Mouse (Mus musculus): ENCODE measurements around the gene Mrtfa. TPM values are rescaled to one million over a fixed set of nuclear protein-coding genes. Genes with fewer than 3 reads are reported as not detected.

Mrtfa gene
- polyA plus RNA-seq, 1 experiment from 2014 or later, result 30.2 TPM

- no peak overlapping the region for H3K4me3 ChIP-seq
- ATAC-seq (ENCODE audit: low FRiP score, low read depth), result no peak
- no peak overlapping the region for H3K27ac ChIP-seq
- no peaks in the 10 kb centered on the region for H3K27me3 ChIP-seq (replicated peaks)
- no peaks in the 10 kb centered on the region for H3K9me3 ChIP-seq
- no peak overlapping the region for H3K4me2 ChIP-seq (replicated peaks)
- peaks cover 3% of the 10 kb centered on the region; the same call in 1 of the 2 replicates for H3K4me1 ChIP-seq
- no peak overlapping the region for H3K9ac ChIP-seq
- WGBS, result 32% methylated on average over 6 of the region's 6 CpGs
- no peaks in the 10 kb centered on the region for H3K36me3 ChIP-seq
Observed at GRCm38 (mm10) chr15:81137298-81137697, 53.3 kb downstream of the Mrtfa start.

GRCm38 (mm10) chr15:81133781-81134180 is 56.8 kb downstream of the Mrtfa start:
- Histone ChIP-seq H3K27ac (no peak overlapping the region), H3K4me1 (no peaks in the 10 kb centered on the region), H3K9me3 (no peaks in the 10 kb centered on the region), H3K4me3 (no peak overlapping the region), H3K4me2 (replicated peaks) (no peak overlapping the region), H3K36me3 (no peaks in the 10 kb centered on the region), H3K27me3 (replicated peaks) (no peaks in the 10 kb centered on the region), H3K9ac (no peak overlapping the region)
- 94% methylated on average over 2 of the region's 2 CpGs for WGBS
- no peak for ATAC-seq (ENCODE audit: low FRiP score, low read depth)

GRCm38 (mm10) chr15:81131152-81131551 is 59.4 kb downstream of the Mrtfa start:
- H3K27me3 ChIP-seq (replicated peaks), result no peaks in the 10 kb centered on the region
- H3K4me2 ChIP-seq (replicated peaks), result no peak overlapping the region
- H3K27ac ChIP-seq, result no peak overlapping the region
- H3K9ac ChIP-seq, result no peak overlapping the region
- no peaks in the 10 kb centered on the region for H3K9me3 ChIP-seq
- H3K36me3 ChIP-seq, result no peaks in the 10 kb centered on the region
- H3K4me1 ChIP-seq, result no peaks in the 10 kb centered on the region
- WGBS, result 91% methylated on average over 5 of the region's 5 CpGs
- no peak for ATAC-seq (ENCODE audit: low FRiP score, low read depth)
- H3K4me3 ChIP-seq, result no peak overlapping the region

- Histone ChIP-seq H3K4me3 (no peak overlapping the region), H3K27me3 (replicated peaks) (no peaks in the 10 kb centered on the region), H3K9me3 (no peaks in the 10 kb centered on the region), H3K4me1 (no peaks in the 10 kb centered on the region), H3K36me3 (no peaks in the 10 kb centered on the region), H3K27ac (no peak overlapping the region), H3K9ac (no peak overlapping the region), H3K4me2 (replicated peaks) (no peak overlapping the region)
- 88% methylated on average over 8 of the region's 8 CpGs for WGBS
- ATAC-seq (ENCODE audit: low FRiP score, low read depth), result no peak
Observed at GRCm38 (mm10) chr15:81129970-81130369, 60.6 kb downstream of the Mrtfa start.

- no peak overlapping the region for H3K9ac ChIP-seq
- no peak for ATAC-seq (ENCODE audit: low FRiP score, low read depth)
- no peak overlapping the region for H3K4me2 ChIP-seq (replicated peaks)
- H3K4me3 ChIP-seq, result no peak overlapping the region
- H3K36me3 ChIP-seq, result no peaks in the 10 kb centered on the region
- H3K27me3 ChIP-seq (replicated peaks), result no peaks in the 10 kb centered on the region
- H3K9me3 ChIP-seq, result no peaks in the 10 kb centered on the region
- peaks cover 1% of the 10 kb centered on the region; the same call in 1 of the 2 replicates for H3K4me1 ChIP-seq
- H3K27ac ChIP-seq, result no peak overlapping the region
- WGBS, result 77% methylated on average over 5 of the region's 5 CpGs
Observed at GRCm38 (mm10) chr15:81128155-81128838, 62.3 kb downstream of the Mrtfa start.

- Histone ChIP-seq H3K27ac (no peak overlapping the region), H3K4me3 (no peak overlapping the region), H3K27me3 (replicated peaks) (no peaks in the 10 kb centered on the region), H3K9ac (no peak overlapping the region), H3K36me3 (no peaks in the 10 kb centered on the region), H3K4me1 (peaks cover 17% of the 10 kb centered on the region; the same call in 1 of the 2 replicates), H3K4me2 (replicated peaks) (no peak overlapping the region), H3K9me3 (no peaks in the 10 kb centered on the region)
- WGBS, result 95% methylated on average over 2 of the region's 2 CpGs
- no peak for ATAC-seq (ENCODE audit: low FRiP score, low read depth)
Observed at GRCm38 (mm10) chr15:81124282-81124681, 66.3 kb downstream of the Mrtfa start.

- Histone ChIP-seq H3K27me3 (replicated peaks) (no peaks in the 10 kb centered on the region), H3K9me3 (no peaks in the 10 kb centered on the region), H3K4me2 (replicated peaks) (no peak overlapping the region), H3K27ac (no peak overlapping the region), H3K4me1 (peaks cover 17% of the 10 kb centered on the region; the same call in 1 of the 2 replicates), H3K4me3 (no peak overlapping the region), H3K36me3 (no peaks in the 10 kb centered on the region), H3K9ac (no peak overlapping the region)
- ATAC-seq (ENCODE audit: low FRiP score, low read depth), result no peak
- 74% methylated on average over 5 of the region's 5 CpGs for WGBS
Observed at GRCm38 (mm10) chr15:81123122-81123521, 67.4 kb downstream of the Mrtfa start.

- H3K9ac ChIP-seq, result no peak overlapping the region
- no peak overlapping the region for H3K4me2 ChIP-seq (replicated peaks)
- H3K4me1 ChIP-seq, result peaks cover 17% of the 10 kb centered on the region; the same call in 1 of the 2 replicates
- 0 out of 2 replicates have a peak, but pooled peaks have one; percentile 25 for ATAC-seq (ENCODE audit: low FRiP score, low read depth)
- H3K27me3 ChIP-seq (replicated peaks), result no peaks in the 10 kb centered on the region
- no peaks in the 10 kb centered on the region for H3K36me3 ChIP-seq
- no peak overlapping the region for H3K27ac ChIP-seq
- no peak overlapping the region for H3K4me3 ChIP-seq
- no peaks in the 10 kb centered on the region for H3K9me3 ChIP-seq
- 38% methylated on average over 4 of the region's 4 CpGs for WGBS
Observed at GRCm38 (mm10) chr15:81122535-81122934, 68.0 kb downstream of the Mrtfa start.

GRCm38 (mm10) chr15:81122078-81122477 is 68.5 kb downstream of the Mrtfa start:
- H3K27ac ChIP-seq, result no peak overlapping the region
- peaks cover 17% of the 10 kb centered on the region; the same call in 1 of the 2 replicates for H3K4me1 ChIP-seq
- no peak overlapping the region for H3K4me3 ChIP-seq
- H3K9ac ChIP-seq, result no peak overlapping the region
- no peaks in the 10 kb centered on the region for H3K36me3 ChIP-seq
- ATAC-seq (ENCODE audit: low FRiP score, low read depth), result no peak
- no peaks in the 10 kb centered on the region for H3K9me3 ChIP-seq
- H3K4me2 ChIP-seq (replicated peaks), result no peak overlapping the region
- 68% methylated on average over 2 of the region's 2 CpGs for WGBS
- no peaks in the 10 kb centered on the region for H3K27me3 ChIP-seq (replicated peaks)

- 78% methylated on average over 7 of the region's 7 CpGs for WGBS
- Histone ChIP-seq H3K4me3 (no peak overlapping the region), H3K27me3 (replicated peaks) (no peaks in the 10 kb centered on the region), H3K9me3 (no peaks in the 10 kb centered on the region), H3K36me3 (no peaks in the 10 kb centered on the region; the same call in 1 of the 2 replicates), H3K4me1 (peaks cover 17% of the 10 kb centered on the region; the same call in 1 of the 2 replicates), H3K4me2 (replicated peaks) (no peak overlapping the region), H3K9ac (no peak overlapping the region), H3K27ac (no peak overlapping the region)
- no peak for ATAC-seq (ENCODE audit: low FRiP score, low read depth)
Observed at GRCm38 (mm10) chr15:81120946-81121345, 69.6 kb downstream of the Mrtfa start.

GRCm38 (mm10) chr15:81120140-81120539 is 70.4 kb downstream of the Mrtfa start:
- Histone ChIP-seq H3K4me1 (peaks cover 17% of the 10 kb centered on the region; the same call in 1 of the 2 replicates), H3K27ac (no peak overlapping the region), H3K9me3 (no peaks in the 10 kb centered on the region), H3K9ac (no peak overlapping the region), H3K4me2 (replicated peaks) (no peak overlapping the region), H3K36me3 (no peaks in the 10 kb centered on the region; the same call in 1 of the 2 replicates), H3K27me3 (replicated peaks) (no peaks in the 10 kb centered on the region), H3K4me3 (no peak overlapping the region)
- 81% methylated on average over 6 of the region's 6 CpGs for WGBS
- ATAC-seq (ENCODE audit: low FRiP score, low read depth), result no peak

GRCm38 (mm10) chr15:81118226-81118625 is 72.3 kb downstream of the Mrtfa start:
- 92% methylated on average over 4 of the region's 4 CpGs for WGBS
- no peak overlapping the region for H3K27ac ChIP-seq
- H3K4me3 ChIP-seq, result no peak overlapping the region
- ATAC-seq (ENCODE audit: low FRiP score, low read depth), result no peak
- no peak overlapping the region for H3K4me2 ChIP-seq (replicated peaks)
- H3K4me1 ChIP-seq, result peaks cover 15% of the 10 kb centered on the region; the same call in 1 of the 2 replicates
- H3K27me3 ChIP-seq (replicated peaks), result no peaks in the 10 kb centered on the region
- no peak overlapping the region for H3K9ac ChIP-seq
- H3K9me3 ChIP-seq, result no peaks in the 10 kb centered on the region
- H3K36me3 ChIP-seq, result no peaks in the 10 kb centered on the region; the same call in 1 of the 2 replicates

GRCm38 (mm10) chr15:81112589-81112988 is 78.0 kb downstream of the Mrtfa start:
- Histone ChIP-seq H3K4me3 (no peak overlapping the region), H3K36me3 (no peaks in the 10 kb centered on the region; the same call in 1 of the 2 replicates), H3K4me2 (replicated peaks) (no peak overlapping the region), H3K27ac (no peak overlapping the region), H3K4me1 (no peaks in the 10 kb centered on the region), H3K9ac (no peak overlapping the region), H3K9me3 (no peaks in the 10 kb centered on the region), H3K27me3 (replicated peaks) (no peaks in the 10 kb centered on the region)
- WGBS, result 74% methylated on average over 6 of the region's 6 CpGs
- ATAC-seq (ENCODE audit: low FRiP score, low read depth), result no peak
